Mouse (Mus musculus): ENCODE results near the gene Dtx3.
"Not testable (repeated sequence)": the region's sequence is repeated elsewhere in the genome, so short reads cannot be mapped to it uniquely, and the experiment has no call there.

DNA sequence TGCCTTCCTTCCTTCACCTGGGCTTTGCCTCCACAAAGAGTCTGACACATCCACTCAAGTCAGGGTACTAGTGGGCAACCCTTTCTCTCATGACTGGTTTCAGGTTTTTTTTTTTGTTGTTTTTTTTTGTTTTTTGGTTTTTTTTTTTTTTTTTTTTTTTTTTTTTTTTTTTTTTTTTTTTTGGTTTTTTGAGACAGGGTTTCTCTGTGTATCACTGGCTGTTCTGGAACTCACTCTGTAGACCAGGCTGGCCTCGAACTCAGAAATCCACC is 3.5 kb downstream of the Dtx3 start:
- not testable (repeated sequence) for TF ChIP-seq POLR2A (IDR thresholded peaks at IDR 0.05; ENCODE audit: borderline replicate concordance, extremely low read depth, low read depth, low read length); CTCF (IDR thresholded peaks at IDR 0.05; ENCODE audit: insufficient read depth, low read length)

Data from lung, adult 2 months (tissue).